Mouse (Mus musculus): Measurements from ENCODE around the gene Fgd1.

Fgd1 gene

DNA sequence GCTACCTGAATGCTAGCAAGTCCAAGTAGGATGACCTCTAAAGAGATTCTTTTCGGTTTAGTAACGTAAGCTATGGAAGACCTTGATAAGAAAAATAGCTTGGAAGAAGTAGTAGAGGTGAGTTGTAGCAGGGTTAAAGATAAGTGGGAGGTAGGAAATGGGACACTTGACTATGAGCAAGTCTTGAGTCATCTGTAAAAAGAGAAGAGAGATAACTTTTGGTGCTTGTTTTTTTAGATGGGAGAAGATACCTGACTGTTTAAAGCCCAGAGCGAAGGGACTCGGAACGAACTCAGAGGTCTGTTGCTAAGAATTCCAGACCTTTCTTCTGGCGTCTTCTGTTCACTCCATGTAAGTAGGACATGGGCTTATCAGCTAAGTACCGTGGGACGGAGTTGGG lies at the start of gene Fgd1:
Gene Fgd1, plus strand, starts transcription at position 301 of the 400 bp plus-strand sequence.
- no peak for DNase-seq

DNA sequence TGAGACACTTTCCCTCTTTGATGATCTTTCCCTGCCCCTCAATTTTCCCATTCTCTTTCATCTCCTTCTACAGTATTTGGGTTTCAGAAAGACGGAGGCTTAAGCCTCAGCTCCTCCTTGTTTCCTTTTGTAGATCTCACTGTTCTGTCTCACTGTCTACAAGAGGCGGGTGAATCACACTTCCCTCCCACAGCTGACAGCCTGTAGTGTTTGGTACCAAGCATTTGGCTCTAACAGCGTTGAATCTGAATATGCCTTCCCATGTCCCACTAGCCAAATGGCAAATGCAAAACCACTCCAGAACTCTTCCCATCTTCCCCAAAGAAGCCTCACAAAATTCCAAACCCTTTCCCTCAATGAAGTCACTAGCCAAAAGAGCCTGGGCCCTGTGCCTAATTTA lies 49.2 kb upstream of the Fgd1 start:
- no peak for DNase-seq

DNA sequence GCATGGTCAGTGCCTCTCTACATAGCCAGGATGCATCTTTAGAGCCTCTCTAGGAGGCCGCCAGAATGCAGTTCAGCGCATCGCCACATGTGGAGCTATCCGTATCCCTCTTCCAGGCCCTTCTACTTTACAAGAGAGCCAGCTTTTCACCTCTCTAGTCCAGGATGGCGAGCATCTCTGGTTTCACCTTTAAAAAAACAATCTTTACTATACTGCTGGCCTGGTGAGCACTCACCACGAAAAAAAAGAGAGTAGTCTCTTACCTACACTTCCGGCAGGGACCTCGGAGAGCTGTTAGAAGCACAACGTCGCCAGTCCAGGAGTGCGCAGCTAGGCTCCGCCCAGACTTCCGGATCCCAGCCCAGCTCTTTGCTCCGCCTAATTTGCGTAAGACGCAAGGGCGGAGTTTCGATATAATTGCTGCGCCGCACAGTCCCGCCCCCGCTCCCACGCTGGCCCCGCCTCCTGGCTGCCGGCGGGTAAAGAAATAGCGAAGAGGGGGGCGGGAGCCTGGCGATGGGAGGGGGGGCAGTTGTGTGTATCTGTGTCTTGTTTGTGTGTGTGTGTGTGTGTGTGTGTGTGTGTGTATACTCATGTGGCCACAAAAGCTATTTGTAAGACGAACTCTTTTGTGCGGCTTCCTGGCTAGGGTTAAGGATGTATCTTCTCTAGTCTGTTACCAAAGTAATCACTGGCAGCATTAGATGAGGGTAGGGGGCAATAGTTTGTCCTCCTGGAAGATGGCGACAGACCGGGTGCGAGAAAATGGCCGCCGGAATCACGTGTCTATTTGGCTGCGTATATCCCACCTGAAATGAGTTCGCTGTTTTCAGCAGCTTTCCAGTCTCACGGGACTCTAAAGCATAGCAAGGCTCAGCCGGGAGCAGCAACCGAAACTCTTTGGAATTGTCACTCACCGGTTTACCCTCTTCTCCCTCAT lies 28.7 kb upstream of the Fgd1 start, which contains the start of gene Gnl3l:
Gene Gnl3l, minus strand, starts transcription at position 385 of the 940 bp plus-strand sequence.
- DNase-seq: peak; percentile 87 to 91

DNA sequence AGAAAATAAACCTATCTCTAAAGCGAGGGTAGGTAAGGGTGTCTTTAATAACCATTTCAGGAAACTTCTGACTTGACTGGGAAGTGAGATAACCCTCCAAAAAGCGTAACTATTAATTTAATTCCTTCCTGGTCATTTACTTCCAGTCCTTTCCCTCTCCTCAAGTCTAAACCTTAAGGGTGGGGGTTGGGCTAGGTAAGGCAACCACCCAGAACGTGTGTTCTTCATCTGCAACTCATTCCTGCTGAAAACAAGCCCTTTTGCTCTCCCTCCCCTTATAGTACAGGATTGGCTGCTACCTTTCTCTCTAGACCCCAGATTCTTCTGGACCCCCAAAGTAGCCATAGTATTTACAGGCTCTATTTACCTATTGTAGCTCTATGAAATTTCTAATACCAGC lies 28.1 kb upstream of the Fgd1 start:
- DNase-seq: peak in 1 of 2 experiments; percentile 26

DNA sequence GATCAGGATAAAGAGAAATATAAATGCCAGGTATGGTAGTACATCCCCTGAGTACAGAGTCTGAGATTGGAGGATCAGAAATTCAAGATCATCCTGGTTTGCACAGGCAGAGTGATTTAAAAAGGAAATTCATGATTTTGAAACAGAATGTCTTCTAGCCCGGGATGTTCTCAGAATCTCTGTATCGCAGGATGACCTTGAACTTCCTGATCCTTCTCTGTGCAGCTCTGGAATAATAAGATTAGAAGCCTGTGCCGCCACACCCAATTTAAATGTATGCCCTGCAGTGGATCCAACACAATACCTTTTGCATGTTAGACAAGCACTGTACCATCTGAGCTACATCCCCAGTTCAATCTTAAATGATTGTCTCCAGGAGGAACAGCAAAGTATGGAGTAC lies 27.2 kb upstream of the Fgd1 start:
- DNase-seq: no peak

DNA sequence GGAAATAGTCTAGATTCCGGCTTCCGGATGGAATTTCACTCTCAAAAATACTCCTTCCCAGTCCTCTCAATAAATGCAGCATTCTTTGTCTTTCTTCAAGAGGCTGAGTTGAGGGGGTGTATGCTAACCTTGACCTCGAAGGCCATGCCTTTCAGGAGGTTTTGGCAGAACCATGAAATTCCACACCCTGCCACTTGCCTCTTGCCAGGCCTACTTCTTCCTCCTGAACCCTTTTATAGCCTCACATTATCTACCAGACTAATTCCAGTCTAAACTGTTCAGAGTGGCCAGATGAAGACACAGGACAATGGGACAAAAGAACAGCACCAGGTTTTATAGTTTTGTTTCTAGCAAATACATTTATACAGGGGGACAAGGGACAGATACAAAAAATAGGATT lies 14.6 kb upstream of the Fgd1 start:
- DNase-seq: no peak

DNA sequence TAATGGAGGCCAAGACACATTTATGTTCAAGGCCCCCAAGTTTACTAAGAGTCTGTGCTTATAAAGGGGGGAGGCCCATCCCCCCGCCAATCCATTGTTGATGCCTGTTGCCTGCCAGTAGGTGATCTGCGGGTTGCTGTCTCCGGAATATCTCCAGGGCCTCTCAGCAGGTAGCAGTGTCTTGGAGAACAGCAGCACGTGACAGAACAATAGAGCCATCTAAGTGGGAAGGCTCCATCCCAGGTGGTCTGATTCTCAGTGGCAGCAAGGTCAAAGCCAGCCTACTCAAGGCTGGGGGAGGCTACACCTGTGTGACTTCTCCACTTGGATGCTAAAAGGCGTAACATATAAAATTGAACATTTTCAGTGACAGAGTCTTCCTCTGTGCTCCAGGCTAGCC lies 4.7 kb upstream of the Fgd1 start:
- DNase-seq: no peak

DNA sequence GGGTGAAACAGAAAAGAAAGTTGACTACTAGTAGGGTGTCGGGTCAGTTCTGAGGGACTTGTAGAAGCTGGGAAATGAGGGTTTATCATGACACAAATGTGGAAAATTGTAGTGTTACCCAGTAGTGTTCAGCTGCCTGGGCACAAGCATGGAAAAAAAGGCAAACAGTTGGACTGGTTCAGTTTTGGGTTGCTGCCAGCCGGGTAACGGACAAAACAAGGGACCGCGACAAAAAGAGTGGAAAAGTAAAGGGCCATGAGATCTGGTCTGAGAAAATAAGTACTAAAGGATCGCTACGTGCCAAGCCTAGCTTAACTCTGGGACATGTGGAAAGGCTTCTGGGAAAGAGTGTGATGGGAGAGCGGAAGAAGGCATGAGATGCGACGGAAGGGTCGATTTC lies 371 bp downstream of the Fgd1 start:
- peak in 1 of 2 experiments; percentile 49 for DNase-seq

DNA sequence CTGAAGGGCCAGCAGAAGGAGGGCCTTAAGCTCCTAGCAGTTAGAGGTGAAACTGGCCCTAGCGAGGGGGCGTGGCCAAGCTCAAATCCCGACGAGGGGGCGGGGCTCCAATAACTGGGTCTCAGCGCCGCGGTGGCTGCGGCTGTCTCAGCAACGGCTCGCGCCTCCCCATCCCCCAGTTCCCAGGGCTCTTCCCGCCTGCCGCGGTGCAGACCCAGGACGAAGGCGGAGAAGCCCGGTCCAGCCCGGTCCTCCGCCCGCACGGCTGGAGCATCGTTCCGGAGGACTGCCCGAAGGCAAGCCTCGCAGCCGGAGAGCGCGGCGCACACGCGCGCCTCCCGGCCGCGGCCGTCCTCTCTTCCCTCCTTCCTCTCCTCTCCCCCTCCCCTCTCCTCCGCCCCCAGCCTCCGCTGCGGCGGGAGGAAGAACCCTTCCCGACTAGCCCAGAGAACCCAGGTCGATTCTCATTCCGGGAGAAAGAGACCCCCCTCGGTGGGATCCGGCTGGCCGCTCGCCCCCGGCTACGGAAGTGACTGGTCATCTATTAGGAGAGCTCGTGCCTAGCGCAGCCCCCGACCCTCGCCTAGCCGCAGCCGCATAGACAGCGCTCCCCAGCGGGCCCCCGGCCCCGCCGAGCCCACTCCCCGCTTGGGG lies 954 bp downstream of the Fgd1 start:
- peak; percentile 89 to 94 for DNase-seq

DNA sequence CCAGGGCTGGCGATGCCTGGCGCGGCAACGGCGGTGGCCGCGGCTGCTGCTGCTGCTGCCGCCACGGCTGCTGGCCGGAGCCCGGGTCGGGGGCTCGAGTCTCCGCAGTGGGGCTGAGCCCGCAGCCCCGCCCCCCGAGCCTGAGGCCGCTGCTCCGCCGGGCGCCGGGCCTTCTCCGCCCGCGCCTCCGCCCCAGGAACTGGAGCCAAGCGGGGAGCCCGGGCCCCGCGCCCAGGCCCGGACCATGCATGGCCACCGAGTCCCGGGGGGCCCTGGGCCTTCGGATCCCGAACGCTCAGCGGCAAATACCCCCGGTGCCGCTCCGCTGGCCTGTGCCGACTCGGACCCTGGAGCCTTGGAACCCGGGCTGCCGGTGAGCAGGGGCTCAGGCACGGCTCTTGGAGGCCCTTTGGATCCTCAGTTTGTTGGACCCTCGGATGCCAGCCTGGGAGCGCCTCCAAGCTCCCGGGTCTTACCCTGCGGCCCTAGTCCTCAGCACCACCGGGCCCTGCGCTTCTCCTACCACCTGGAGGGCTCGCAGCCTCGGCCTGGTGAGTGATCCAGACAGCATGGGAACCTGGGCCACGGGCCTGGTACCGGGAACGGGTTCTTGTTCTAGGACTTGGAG lies 1.6 kb downstream of the Fgd1 start:
- peak; percentile 56 to 61 for DNase-seq

DNA sequence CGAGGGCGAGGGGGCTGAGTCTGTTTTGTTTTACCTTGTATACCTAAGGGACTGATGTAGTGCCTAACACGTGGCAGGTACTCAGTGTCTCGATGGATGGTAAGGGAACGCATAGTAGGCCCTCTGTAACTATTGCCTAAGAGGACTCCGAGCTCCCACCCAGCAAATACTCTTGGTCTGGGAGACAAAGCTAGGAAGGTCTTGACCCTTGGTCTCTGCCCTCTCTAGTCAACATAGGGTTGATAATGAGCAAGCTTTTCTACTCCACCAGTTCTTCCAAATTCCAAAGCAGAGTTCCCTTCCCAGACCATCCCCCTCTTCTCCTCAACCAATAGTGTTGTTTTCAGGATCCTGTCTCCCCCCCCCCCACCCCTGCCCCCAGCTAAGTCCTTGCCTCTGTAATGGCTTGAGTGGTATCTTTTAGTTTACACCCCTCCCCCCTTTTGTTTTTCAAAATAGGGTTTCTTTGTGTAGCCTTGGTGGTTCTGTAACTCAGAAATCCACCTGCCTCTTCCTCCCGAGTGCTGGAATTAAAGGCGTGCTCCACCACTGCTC lies 3.8 kb downstream of the Fgd1 start:
- DNase-seq: no peak

DNA sequence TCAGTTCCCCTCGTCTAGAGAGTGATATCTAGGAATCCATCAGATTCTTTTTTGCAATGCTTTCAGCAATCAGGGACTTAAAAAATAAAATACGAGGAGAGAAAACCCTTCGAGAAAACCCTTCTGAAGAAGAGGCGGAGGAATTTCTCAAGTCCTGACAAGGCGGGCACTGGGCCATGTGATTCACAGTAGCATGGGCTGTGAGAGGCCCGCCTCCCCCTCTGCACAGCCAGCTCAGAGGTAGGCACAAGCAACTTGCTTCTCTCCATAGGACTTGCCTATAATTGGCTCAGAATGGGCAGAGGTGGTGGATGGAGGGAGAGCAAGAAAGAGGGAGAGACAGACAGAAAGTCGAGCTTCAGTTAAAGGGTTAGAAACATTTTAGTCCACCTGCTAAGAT lies 4.4 kb downstream of the Fgd1 start:
- DNase-seq: peak in 1 of 2 experiments; percentile 46

DNA sequence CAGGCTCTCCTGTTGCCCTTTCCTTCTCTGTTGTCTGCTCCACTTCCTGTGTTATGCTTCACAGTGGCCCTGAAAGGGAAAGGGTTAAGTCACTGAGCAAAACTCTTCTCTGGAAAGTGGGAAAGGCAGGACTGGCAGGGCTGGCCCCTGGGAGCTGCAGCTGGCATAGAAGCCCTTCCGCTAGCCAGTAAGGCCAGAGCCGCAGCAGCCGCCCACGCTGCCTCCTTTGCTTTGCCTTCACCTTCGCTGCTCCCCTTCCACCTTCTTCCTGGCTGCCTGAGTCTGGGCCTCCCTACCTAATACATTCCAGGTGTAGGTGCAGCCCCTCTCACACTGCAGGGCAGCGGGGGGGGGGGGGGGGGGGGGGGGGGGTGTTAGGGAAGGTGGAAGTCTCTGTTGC lies 8.5 kb downstream of the Fgd1 start:
- peak in 1 of 2 experiments; percentile 15 for DNase-seq

DNA sequence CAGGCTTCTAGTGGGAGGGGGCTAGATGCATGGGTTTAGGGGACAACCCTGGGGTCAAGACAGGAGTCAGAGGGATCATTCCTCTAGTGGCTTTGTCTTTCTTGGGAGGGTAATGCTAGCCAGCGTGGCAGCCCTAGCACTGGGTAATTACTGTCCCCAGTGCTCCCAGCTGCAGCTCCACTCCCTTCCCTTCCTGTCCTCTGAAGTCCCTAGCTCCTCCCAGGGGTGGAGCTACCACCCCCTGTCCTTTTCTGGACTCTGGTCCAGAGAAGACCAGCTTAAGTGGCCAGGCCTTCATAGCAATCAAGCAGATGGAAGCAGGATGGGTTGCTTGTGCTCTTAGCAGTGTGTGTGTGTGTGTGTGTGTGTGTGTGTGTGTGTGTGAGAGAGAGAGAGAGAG lies 9.6 kb downstream of the Fgd1 start:
- DNase-seq: no peak

DNA sequence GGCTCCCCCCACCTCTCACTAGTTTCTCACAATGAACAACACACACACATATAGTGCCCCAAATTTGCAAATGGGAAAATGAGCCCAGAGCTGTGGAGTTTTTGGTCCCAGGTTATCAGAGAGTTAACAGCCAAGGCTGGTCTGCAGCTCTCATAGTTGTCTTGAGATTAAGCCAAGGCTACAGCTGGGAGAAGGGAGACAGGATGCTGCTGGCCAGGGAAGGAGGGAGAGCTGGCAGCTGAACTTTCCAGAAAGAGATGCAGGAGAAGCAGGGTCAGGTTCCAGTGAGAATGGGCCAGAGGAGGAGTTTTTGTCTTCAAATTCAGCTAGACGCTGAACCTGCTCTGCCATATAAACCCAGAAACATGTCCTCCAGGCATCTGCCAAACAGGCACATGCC lies 13.4 kb downstream of the Fgd1 start:
- DNase-seq: no peak

DNA sequence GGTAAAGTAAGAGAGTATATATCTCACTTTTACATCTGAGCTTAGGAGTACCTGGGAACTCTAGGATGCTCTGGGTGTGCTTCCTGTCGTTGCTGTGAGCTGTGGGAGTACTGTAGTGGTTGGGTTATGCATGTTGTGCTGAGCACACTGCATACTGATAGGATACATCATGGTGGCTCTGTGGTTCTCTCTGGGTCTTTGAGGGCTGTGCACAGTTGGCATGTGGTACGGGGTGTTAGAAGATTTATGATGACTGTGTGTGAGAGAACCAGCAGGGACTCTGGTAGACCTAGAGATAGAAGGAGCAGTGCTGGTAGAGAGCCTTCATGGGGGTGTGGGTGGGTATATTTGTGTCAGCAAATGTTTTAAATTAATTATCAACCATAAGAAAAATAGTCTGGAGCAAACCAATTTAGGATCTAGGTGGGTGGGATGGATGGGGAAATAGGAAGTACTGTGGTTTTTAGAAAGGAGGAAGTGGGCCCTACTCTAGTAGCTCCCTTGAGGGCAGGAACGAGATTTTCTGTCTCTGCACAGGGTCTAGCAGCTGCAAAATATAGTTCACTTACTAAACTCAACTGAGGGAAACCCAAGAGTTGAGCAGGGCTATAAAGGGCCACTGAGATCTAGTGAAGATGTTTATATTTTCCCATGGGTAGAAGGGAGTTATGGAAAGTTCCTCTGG lies 15.8 kb downstream of the Fgd1 start:
- no peak for DNase-seq

DNA sequence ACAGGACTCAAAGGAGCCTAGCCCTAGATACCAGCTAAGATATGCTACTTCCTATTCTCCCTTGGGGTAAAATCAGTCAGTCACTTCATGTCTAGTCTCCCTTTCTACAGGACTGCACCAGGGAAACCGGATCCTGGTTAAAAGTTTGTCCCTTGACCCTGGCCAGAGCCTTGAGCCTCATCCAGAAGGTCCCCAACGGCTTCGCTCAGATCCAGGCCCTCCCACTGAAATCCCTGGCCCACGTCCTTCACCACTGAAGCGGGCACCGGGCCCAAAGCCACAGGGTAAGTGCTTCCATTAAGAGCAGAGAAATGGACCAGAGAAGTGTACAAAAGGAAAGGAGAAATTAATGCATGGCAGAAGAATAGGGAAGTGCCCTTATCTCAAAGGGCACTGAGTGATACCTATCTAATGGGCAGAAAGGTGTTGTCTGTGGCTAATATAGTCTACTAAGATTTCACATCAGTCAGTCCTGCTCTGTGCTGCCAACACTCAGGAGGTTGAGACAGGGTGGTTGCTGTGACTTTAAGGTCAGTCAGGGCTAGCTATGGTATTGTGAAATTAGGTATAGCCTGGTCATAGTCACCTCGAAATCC lies 20.2 kb downstream of the Fgd1 start:
- peak in 1 of 2 experiments; percentile 54 for DNase-seq

DNA sequence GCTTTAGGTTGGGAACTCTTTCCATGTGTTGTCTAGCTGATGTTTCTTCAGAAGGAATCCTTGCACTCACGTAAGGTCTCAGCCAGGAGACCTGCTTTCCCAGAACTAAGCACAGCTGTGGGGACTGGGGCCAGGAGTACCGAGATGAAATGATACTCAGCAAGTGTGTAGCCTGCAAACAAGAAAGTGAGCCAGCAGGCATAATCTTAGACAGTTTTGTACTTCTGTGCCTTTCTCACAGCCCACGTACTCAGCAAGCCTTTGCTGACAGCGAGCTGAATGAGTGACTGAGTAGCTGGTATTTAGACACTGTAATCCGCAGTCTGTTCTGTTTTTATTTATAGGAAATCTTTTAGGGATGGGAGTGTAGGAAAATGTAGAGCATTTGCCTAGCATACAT lies 21.9 kb downstream of the Fgd1 start:
- no peak for DNase-seq

DNA sequence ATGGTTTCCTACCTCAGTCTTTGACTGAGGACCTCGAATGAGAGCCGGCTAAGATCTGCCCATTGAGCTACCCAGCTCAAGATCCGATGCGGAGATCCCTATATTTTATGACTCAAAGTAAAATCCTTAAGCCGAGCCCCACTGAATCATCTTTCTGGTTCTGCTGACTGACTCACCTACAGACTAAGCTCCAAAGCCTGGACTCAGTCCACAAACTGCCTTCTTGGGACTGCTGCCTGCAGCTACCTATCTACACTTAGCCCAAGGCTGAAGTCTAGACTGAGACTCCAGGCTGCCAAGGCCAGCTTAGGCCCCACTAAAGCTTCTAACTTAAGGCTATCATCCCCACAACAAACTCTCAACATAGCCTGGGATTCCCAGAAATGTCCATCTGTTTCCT lies 30.1 kb downstream of the Fgd1 start:
- no peak for DNase-seq

DNA sequence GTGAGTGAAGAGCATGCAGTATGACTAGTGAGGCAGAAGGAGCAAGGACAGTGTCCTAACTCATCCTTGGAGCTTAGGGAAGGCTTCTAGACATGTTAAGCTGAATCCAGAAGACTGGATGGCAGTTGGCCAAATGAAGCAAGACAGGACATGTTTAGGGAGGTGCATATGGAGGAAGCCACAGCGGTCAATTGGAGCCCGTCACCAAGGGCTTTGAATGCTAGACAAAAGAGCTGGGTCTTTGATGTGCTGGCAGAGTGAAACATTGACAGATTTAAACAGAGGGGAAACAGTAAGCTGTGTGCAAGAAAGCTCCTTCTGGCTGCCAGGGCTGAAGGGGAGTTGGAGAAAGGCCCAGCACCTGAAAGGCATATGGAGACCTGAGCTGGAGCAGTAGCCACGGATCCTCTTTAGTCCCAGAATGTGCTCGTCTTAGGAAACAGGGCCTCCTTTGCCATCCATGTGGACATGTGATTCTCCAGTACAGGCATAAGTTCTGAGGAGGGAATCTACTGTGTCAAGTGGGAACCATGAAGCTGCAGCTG lies 31.1 kb downstream of the Fgd1 start:
- DNase-seq: peak; percentile 32 to 47

DNA sequence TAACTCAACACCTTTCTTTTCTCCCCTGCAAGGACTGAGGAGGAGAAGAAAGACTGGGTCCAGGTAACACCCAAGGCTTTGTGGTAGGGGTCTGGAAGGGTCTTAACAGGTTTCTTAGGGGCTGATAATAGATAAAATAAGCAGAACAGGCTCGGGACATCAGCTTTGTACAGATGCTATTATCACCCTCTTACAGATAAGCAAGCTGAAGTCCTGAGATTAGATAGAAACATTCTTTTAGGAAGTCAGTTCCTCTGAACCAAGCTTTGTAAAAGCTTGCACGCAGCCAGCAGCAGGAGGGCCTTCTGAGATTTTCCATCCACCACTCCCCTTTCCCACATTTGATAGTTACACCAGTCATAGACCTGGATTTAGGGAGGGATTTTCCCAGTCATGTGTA lies 39.6 kb downstream of the Fgd1 start:
- DNase-seq: no peak

DNA sequence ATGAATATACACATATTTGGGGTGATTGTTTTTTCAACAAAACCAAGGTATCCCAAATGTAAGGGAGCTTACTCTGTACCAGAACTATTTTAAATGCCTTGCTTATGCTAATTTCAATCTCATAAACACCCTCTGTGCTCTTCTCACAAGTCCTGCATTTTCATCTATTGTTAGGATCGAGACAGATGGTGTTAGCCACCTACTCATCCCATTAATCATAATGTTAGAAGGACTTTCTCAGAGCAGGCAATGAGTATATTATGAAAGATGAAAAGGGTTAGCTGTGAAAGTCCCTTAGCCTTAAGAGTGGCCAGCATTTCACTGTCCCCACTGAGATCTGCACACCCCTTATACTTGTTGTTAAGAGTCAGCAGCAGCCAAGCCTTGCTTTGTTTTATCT lies 41.5 kb downstream of the Fgd1 start:
- no peak for DNase-seq

Data from cerebellum, postnatal 25 days (tissue).